Mouse (Mus musculus) G1E (cell line): Measurements from ENCODE around the gene Slc10a4. TPM values are rescaled to one million over a fixed set of nuclear protein-coding genes. Genes with fewer than 3 reads are reported as not detected.
"Not testable (repeated sequence)": the region's sequence is repeated elsewhere in the genome, so short reads cannot be mapped to it uniquely, and the experiment has no call there.

Source experiments
- ATAC-seq: 2 replicates; pipeline ENCODE4 v1.8.0; 2016; ENCODE audit warnings: mild to moderate bottlenecking; ENCODE audit not compliant: insufficient number of reproducible peaks, poor library complexity, low FRiP score, severe bottlenecking; ENCODE audit errors: extremely low read depth
- DNase-seq: peaks from one replicate; pipeline ENCODE4 v3.0.0; 2012; ENCODE audit warnings: low spot score
- H3K27me3 ChIP-seq: 2 replicates; pipeline ENCODE4 v1.6.1; 2012; ENCODE audit warnings: mild to moderate bottlenecking, low read length, inconsistent platforms; ENCODE audit not compliant: insufficient read depth
- H3K36me3 ChIP-seq: replicated peaks from 2 replicates; pipeline ENCODE3; 2012; ENCODE audit warnings: mild to moderate bottlenecking, inconsistent platforms
- H3K4me1 ChIP-seq: 2 replicates; pipeline ENCODE4 v1.6.1; 2012; ENCODE audit warnings: low read depth, low read length, inconsistent platforms, mixed read lengths; ENCODE audit not compliant: insufficient read depth
- H3K4me3 ChIP-seq: 2 replicates; pipeline ENCODE4 v1.5.1; 2012; ENCODE audit warnings: low read depth, mild to moderate bottlenecking, inconsistent platforms, low read length, moderate library complexity, mixed read lengths
- H3K9me3 ChIP-seq: replicated peaks from 2 replicates; pipeline ENCODE4 v1.6.1; 2012; ENCODE audit warnings: inconsistent platforms
- CTCF ChIP-seq: IDR thresholded peaks from 2 replicates; pipeline ENCODE4 v1.5.1; 2012; ENCODE audit warnings: low read depth, low read length, inconsistent platforms, mixed read lengths
- GATA1 ChIP-seq: IDR thresholded peaks from 2 replicates; pipeline ENCODE4 v1.6.1; 2012; ENCODE audit warnings: borderline replicate concordance, low read length, inconsistent platforms, mixed read lengths
- GATA2 ChIP-seq: IDR thresholded peaks from 2 replicates; pipeline ENCODE4 v1.6.1; 2012; ENCODE audit warnings: low read depth, low read length, inconsistent platforms, borderline replicate concordance
- POLR2AphosphoS5 ChIP-seq: IDR thresholded peaks from 2 replicates; pipeline ENCODE4 v1.6.1; 2012; ENCODE audit warnings: low read depth, low read length, inconsistent platforms; ENCODE audit not compliant: insufficient replicate concordance
- TAL1 ChIP-seq: conservative IDR thresholded peaks from 2 replicates; pipeline ENCODE4 v1.6.1; 2012; ENCODE audit warnings: low read depth, low read length, inconsistent platforms, mixed read lengths
- polyA plus RNA-seq: library from polyadenylated mRNA; stranded (reverse); fragments of >175 nt; gene quantifications from 2 replicates; pipeline ENCODE4 v1.2.3, GENCODE M21; 2012
- total RNA-seq, 2 experiments: library from RNA; stranded (forward) in 1 of 2; stranded (reverse) in 1 of 2; fragments of 200-1000 nt in 1 of 2; fragments of >200 nt in 1 of 2; fragmentation: Nextera tagmentation in 1 of 2; gene quantifications; 2 replicates each; pipeline ENCODE4 v1.2.3; 2014 to 2017

The Slc10a4 gene
- total and polyA plus RNA-seq, 3 experiments = 0.11 TPM; not detected in 2

- not testable (repeated sequence) for ATAC-seq, H3K27me3 ChIP-seq, H3K4me3 ChIP-seq, H3K36me3 ChIP-seq, DNase-seq, H3K4me1 ChIP-seq, H3K9me3 ChIP-seq
Measured at GRCm38 (mm10) chr5:73013611-73014287, 7.1 kb downstream of the Slc10a4 start.

DNA sequence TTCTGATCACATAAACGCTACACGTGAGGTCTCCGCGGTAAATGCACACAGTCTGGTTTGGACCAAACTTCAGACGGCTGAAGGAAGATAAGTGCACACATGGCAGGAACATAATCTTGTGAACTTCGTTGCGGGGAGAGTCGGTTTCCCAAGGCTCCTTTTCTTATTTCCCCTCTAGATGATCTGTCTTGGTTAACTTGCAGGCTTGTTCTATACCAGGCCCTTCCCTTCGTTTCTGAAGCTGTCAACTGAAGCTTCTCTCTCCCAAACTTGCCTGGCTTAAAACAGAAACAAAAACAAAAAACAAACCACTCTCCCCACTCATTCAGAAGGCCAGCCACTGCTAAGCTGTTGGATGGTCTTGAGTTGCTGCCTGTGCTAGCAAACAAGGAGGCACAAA is 8.1 kb downstream of the Slc10a4 start:
- Histone ChIP-seq H3K27me3 (no peaks in the 10 kb centered on the region), H3K4me1 (no peaks in the 10 kb centered on the region), H3K9me3 (peaks cover 4% of the 10 kb centered on the region), H3K36me3 (peaks cover 2% of the 10 kb centered on the region), H3K4me3 (no peak overlapping the region)
- TF ChIP-seq CTCF (no peak), GATA1 (no peak), TAL1 (no peak), POLR2AphosphoS5 (no peak), GATA2 (no peak)
- ATAC-seq (no peak), DNase-seq (no peak)

GRCm38 (mm10) chr5:73023801-73024200 is 17.1 kb downstream of the Slc10a4 start:
- Histone ChIP-seq H3K27me3 (no peaks in the 10 kb centered on the region), H3K36me3 (peaks cover 69% of the 10 kb centered on the region), H3K9me3 (no peaks in the 10 kb centered on the region), H3K4me3 (no peak overlapping the region), H3K4me1 (0 out of 2 replicates have a peak, but pooled peaks cover 2% of the 10 kb centered on the region)
- TF ChIP-seq GATA1 (no peak), POLR2AphosphoS5 (no peak), TAL1 (no peak), CTCF (no peak), GATA2 (no peak)
- DNase-seq (no peak), ATAC-seq (no peak)

GRCm38 (mm10) chr5:73028646-73029045 is 22.0 kb downstream of the Slc10a4 start:
- Histone ChIP-seq H3K4me3 (no peak overlapping the region), H3K27me3 (no peaks in the 10 kb centered on the region), H3K4me1 (0 out of 2 replicates have a peak, but pooled peaks cover 3% of the 10 kb centered on the region), H3K36me3 (peaks cover 92% of the 10 kb centered on the region), H3K9me3 (no peaks in the 10 kb centered on the region)
- TF ChIP-seq POLR2AphosphoS5 (no peak), CTCF (no peak), GATA1 (no peak), TAL1 (no peak), GATA2 (no peak)
- ATAC-seq (no peak), DNase-seq (no peak)

DNA sequence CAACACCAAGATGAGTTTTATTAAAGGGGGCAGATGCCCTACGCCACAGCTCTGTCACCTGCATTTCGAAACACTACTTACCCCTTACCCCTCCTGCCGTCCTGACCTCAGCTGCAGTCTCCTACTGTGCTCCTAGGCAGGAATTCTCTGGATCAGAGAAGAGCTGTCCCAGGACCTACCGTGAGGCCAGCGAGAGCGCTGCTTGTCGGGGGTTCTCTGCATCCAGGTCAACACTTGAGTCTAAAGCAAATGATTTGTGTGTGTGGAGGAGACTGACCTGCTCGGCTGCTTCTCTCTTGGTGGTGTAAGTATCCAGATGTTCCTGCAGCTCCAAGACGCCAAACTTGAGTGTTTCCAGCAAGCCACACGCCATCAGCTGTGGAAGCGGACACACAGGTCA is 25.8 kb downstream of the Slc10a4 start:
- Histone ChIP-seq H3K4me1 (0 out of 2 replicates have a peak, but pooled peaks cover 3% of the 10 kb centered on the region), H3K36me3 (peaks cover 82% of the 10 kb centered on the region), H3K9me3 (no peaks in the 10 kb centered on the region), H3K4me3 (no peak overlapping the region), H3K27me3 (no peaks in the 10 kb centered on the region)
- TF ChIP-seq TAL1 = no peak
- no peak for TF ChIP-seq CTCF
- no peak for TF ChIP-seq GATA1
- no peak for TF ChIP-seq POLR2AphosphoS5
- TF ChIP-seq GATA2 = no peak
- DNase-seq (no peak), ATAC-seq (no peak)

DNA sequence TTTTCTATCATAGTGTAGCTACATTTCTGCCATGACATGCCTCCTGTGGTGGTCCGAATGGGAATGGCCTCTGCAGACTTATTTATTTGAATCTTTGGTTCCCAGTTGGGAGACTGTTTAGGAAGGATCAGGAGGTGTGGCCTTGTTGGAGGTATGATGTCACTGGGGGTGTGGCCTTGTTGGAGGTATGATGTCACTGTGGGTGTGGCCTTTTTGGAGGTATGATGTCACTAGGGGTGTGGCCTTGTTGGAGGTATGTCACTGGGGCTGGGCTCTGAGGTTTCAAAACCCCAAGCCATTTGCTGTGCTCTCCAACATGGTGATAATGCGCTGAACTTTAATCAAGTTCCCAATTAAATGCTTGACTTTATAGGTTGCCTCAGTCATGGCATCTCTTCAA is 37.4 kb downstream of the Slc10a4 start:
- H3K4me1 ChIP-seq = peaks cover 2% of the 10 kb centered on the region; the same call in 1 of the 2 replicates
- TF ChIP-seq CTCF (no peak), POLR2AphosphoS5 (no peak), GATA2 (no peak), GATA1 (no peak)
- H3K36me3 ChIP-seq = peaks cover 66% of the 10 kb centered on the region
- no peaks in the 10 kb centered on the region for H3K27me3 ChIP-seq
- no peak for DNase-seq
- H3K9me3 ChIP-seq = peaks cover 3% of the 10 kb centered on the region; the same call in 1 of the 2 replicates
- no peak overlapping the region for H3K4me3 ChIP-seq
- no peak for ATAC-seq
